Mouse (Mus musculus) heart, embryonic 16.5 days (tissue): ENCODE data around the gene Arl6ip4. TPM values are rescaled to one million over a fixed set of nuclear protein-coding genes. Genes with fewer than 3 reads are reported as not detected.

Experiments
- ATAC-seq: fragments of 200-750 bp; cut with Nextera tagmentation; replicated peaks from 2 replicates; pipeline ENCODE4 v1.8.0; 2017; ENCODE audit warnings: moderate number of reproducible peaks; ENCODE audit not compliant: insufficient read depth, low FRiP score; ENCODE audit errors: extremely low read depth
- H3K27ac ChIP-seq: fragments of 300-500 bp; sonication (generic); 2 replicates; pipeline ENCODE4 v1.5.1; 2014; ENCODE audit warnings: mild to moderate bottlenecking, low read length, control low read depth, moderate library complexity
- H3K27me3 ChIP-seq: fragments of 300-500 bp; sonication (generic); 2 replicates; pipeline ENCODE4 v1.6.1; 2014; ENCODE audit warnings: low read length, mixed read lengths; ENCODE audit not compliant: control insufficient read depth, insufficient read depth
- H3K36me3 ChIP-seq: fragments of 300-500 bp; sonication (generic); 2 replicates; pipeline ENCODE4 v1.6.1; 2014; ENCODE audit not compliant: control insufficient read depth, insufficient read depth
- H3K4me1 ChIP-seq: fragments of 300-500 bp; sonication (generic); 2 replicates; pipeline ENCODE4 v1.6.1; 2014; ENCODE audit warnings: low read length, mixed read lengths; ENCODE audit not compliant: control insufficient read depth, insufficient read depth
- H3K4me2 ChIP-seq: fragments of 300-500 bp; sonication (generic); 2 replicates; pipeline ENCODE4 v1.6.1; 2014; ENCODE audit warnings: low read depth, mild to moderate bottlenecking, control low read depth, low read length
- H3K4me3 ChIP-seq: fragments of 300-500 bp; sonication (generic); 2 replicates; pipeline ENCODE4 v1.5.1; 2014; ENCODE audit warnings: mild to moderate bottlenecking, control low read depth, low read length
- H3K9ac ChIP-seq: fragments of 300-500 bp; sonication (generic); 2 replicates; pipeline ENCODE4 v1.6.1; 2014; ENCODE audit warnings: low read length, control low read depth
- H3K9me3 ChIP-seq: fragments of 300-500 bp; sonication (generic); replicated peaks from 2 replicates; pipeline ENCODE4 v1.6.1; 2016; ENCODE audit warnings: low read length; ENCODE audit not compliant: control insufficient read depth
- WGBS: fragments of 180-500 bp; shearing (Covaris S2); extraction: QIAGEN DNeasy Blood & Tissue Kit; methylation state at CpG from one replicate; pipeline ENCODE4 v1.1.7; 2014; 5-methylcytosine and 5-hydroxymethylcytosine counted together
- polyA plus RNA-seq: library from polyadenylated mRNA; unstranded; fragments of >200 nt; fragmentation: Nextera tagmentation; extraction: Ambion mirVana; gene quantifications from 2 replicates; pipeline ENCODE4 v1.2.1, GENCODE M21; 2015

The Arl6ip4 gene
- 72.6 and 78.1 TPM in 2 replicates for polyA plus RNA-seq

DNA sequence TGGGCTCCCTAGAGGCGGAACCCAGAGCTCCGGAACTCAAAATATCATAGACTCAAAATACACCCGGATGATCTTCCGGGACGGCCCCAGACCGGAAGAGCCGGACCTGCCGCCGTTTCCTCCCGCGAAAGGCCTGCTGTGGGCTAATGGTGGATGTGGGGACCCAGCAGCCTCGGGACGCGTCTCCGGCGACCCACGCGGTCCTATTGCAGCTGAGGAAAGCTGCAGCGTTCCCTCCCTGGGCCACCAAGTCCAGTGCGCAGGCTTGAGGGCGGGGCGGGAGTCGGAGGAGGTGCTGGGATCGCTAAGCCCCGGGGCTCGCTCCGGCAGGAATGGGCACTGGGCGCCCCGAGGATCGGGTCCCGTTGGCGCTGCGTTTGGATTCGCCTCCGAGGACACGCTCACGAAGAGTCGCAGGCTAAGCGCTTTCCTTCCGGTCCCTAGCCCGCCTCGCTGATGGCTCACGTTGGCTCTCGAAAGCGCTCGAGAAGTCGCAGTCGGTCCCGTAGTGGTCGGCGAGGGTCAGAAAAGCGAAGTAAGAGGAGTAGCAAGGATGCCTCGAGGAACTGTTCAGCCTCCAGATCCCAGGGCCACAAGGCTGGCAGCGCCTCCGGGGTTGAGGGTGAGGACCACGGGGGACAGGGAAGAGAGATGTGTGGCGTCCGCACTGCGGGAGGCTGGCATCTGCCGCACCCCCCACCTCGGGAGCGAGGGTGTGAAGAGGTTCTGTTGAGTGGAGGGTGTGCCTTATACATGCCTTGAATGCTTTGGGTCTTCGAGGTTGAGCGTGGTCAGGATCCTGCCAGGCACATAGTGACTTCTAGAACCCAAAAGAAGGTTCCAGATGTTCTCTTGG, at the start of gene Arl6ip4:
TSS of gene Arl6ip4 (plus strand) at position 100 of the 856 bp plus-strand sequence.
- peak within 1 kb of the TSS; percentile 82 for H3K27ac ChIP-seq
- peak within 1 kb of the TSS; percentile 99 for H3K9ac ChIP-seq
- WGBS: under 1% methylated on average over 64 of the region's 64 CpGs
- no peaks in the 10 kb centered on the region for H3K27me3 ChIP-seq
- ATAC-seq: no peak
- peaks cover 20% of the 10 kb centered on the region for H3K4me1 ChIP-seq
- H3K9me3 ChIP-seq: no peaks in the 10 kb centered on the region
- peak within 1 kb of the TSS; percentile 98 for H3K4me2 ChIP-seq
- peaks cover 33% of the 10 kb centered on the region for H3K36me3 ChIP-seq
- H3K4me3 ChIP-seq: peak within 1 kb of the TSS; percentile 99

DNA sequence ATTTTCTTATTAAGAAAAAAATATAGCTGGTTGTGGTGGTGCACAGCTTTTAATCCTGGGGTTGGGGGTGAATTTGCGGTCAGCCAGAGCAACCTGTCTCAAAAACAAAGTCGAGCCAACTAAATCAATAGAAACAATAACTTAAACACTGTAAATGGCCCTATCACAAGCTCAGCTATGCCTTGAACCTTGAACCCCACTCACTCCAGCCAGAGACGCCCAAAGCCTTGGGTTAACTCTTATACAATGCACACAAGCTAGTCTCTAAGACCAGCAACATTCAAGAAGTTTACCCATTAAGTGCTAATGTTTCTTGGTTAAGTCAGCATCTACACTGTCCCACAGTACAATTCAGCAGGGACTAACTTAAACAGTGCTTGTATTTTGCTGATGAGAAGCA, 46.2 kb upstream of the Arl6ip4 start:
- Histone ChIP-seq H3K9me3 (no peaks in the 10 kb centered on the region), H3K4me3 (no peak overlapping the region), H3K9ac (no peak overlapping the region), H3K4me1 (peaks cover 9% of the 10 kb centered on the region), H3K4me2 (no peak overlapping the region), H3K27me3 (no peaks in the 10 kb centered on the region), H3K36me3 (no peaks in the 10 kb centered on the region), H3K27ac (no peak overlapping the region)
- 87% methylated on average over 3 of the region's 3 CpGs for WGBS
- no peak for ATAC-seq

DNA sequence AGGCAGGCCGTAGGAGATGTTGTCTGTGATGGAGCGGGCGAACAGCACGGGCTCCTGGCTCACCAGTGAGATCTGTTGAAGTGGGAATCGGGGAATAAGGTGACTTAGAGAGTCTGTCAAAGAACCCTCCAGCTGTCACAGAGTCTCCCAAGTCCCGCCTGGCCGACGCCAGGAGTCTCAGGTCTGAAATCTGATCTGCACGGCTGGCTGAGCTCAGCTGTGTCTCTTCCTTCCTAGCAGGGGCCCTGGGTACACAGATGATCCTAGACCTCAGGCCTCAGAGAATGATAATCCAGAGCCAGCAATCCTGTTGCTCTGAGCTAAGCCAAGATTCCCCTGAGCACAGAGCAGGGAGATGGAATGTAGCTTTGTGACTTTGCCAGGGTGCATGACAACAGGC, 42.2 kb upstream of the Arl6ip4 start:
- ATAC-seq: no peak
- no peak overlapping the region for H3K4me2 ChIP-seq
- H3K9me3 ChIP-seq: no peaks in the 10 kb centered on the region
- 53% methylated on average over 9 of the region's 9 CpGs for WGBS
- H3K36me3 ChIP-seq: no peaks in the 10 kb centered on the region
- H3K4me1 ChIP-seq: peaks cover 19% of the 10 kb centered on the region
- no peak overlapping the region; the same call in 1 of the 2 replicates for H3K27ac ChIP-seq
- no peak overlapping the region for H3K4me3 ChIP-seq
- H3K27me3 ChIP-seq: no peaks in the 10 kb centered on the region
- 0 out of 2 replicates have a peak overlapping the region, but pooled peaks have one; percentile 20 for H3K9ac ChIP-seq

DNA sequence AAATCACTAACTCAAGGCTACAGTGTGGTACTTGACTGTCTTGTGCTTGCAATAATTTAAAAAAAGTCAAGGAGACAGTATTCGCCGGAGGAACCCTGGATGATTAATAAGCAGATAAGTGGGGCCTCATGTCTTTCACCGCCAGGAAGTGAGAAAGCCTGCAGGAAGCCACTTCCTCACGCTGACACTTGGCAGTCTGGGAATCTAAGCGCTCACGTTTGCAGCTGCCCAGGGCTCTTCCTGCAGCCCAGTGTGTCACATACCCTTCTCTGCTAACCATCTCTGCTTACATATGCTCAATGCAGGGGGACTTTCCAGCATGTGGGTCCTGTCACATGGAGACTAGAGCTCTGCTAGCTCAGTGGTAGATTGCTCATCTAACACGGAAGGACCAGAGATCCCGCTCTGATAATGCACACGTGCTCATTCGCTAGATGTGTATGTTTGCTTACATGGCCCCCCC, 41.0 kb upstream of the Arl6ip4 start:
- H3K27me3 ChIP-seq: no peaks in the 10 kb centered on the region

DNA sequence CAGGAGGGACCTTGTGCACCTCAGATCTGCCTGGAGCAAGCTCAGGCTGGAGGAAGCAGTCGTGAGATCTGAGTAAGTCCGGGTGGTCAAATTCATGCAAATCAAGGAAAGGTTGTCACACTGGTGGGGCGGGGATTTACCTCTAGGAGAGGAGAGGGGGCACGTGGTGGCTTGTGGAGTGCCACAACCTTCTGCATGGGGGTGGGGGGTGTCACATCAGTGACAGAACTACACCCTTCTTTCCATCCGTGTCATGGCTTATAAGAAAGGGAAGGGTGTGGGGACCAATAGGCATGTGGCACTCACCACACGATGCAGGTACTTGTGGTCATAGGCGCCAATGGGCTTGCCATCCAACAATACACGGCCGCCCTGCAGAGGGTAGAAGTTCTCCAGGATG, 40.2 kb upstream of the Arl6ip4 start:
- H3K27ac ChIP-seq: peak overlapping the region; percentile 50; the same call in 1 of the 2 replicates
- H3K4me2 ChIP-seq: no peak overlapping the region
- WGBS: 71% methylated on average over 9 of the region's 9 CpGs
- H3K9me3 ChIP-seq: no peaks in the 10 kb centered on the region
- H3K4me3 ChIP-seq: no peak overlapping the region; the same call in 1 of the 2 replicates
- H3K9ac ChIP-seq: no peak overlapping the region; the same call in 1 of the 2 replicates
- no peaks in the 10 kb centered on the region for H3K27me3 ChIP-seq
- H3K36me3 ChIP-seq: no peaks in the 10 kb centered on the region
- no peak for ATAC-seq
- H3K4me1 ChIP-seq: peaks cover 27% of the 10 kb centered on the region

More for the DNA sequence above, 41.0 kb upstream of the Arl6ip4 start:
- Histone ChIP-seq H3K27ac (peak overlapping the region; percentile 50; the same call in 1 of the 2 replicates), H3K4me1 (peaks cover 24% of the 10 kb centered on the region), H3K4me3 (no peak overlapping the region), H3K4me2 (no peak overlapping the region), H3K36me3 (no peaks in the 10 kb centered on the region), H3K9me3 (no peaks in the 10 kb centered on the region), H3K9ac (no peak overlapping the region)
- no peak for ATAC-seq
- 34% methylated on average over 10 of the region's 10 CpGs for WGBS

DNA sequence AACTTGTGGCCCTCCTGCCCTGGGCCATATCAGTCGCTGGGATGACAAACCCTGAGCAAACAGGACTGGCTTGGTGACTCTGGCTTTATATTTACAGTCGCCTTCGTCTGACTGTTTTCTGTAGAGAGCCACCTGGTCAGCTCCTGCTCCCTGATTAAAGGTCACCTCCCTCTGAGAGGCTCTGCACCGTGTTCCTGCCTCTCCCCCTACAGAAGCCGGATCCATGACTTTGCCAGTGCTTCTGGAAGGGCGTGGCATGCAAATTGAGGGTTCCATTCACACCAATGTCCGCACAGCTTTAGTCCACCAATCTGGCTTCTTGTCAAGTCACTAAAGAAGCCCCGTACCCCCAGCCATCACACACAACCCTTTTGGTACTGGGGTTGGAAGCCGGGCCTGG, 39.3 kb upstream of the Arl6ip4 start:
- H3K27me3 ChIP-seq: no peaks in the 10 kb centered on the region
- no peaks in the 10 kb centered on the region for H3K9me3 ChIP-seq
- no peak for ATAC-seq
- peak overlapping the region; percentile 6; the same call in 1 of the 2 replicates for H3K4me2 ChIP-seq
- WGBS: 57% methylated on average over 9 of the region's 9 CpGs
- no peak overlapping the region for H3K4me3 ChIP-seq
- H3K27ac ChIP-seq: no peak overlapping the region; the same call in 1 of the 2 replicates
- no peaks in the 10 kb centered on the region for H3K36me3 ChIP-seq
- H3K9ac ChIP-seq: no peak overlapping the region
- peaks cover 27% of the 10 kb centered on the region for H3K4me1 ChIP-seq

DNA sequence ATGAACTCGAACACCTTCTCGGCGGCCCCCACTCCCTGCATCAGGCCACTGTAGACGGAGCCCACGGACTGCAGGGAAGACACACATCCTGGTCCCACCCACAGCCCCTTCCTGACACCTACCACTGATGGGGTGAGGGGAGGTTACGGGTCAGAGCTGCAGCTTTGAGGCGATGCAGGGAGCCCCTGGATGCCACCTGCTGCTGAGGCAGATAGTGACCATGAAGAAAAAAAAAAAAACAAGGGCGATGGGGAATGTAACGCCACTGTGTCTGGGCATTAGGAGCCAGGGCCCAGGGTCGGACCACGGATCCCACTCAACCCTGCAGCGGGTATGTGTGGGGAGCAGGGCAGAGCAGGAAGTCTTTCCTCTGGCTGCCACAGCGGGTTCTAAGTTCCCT, 38.6 kb upstream of the Arl6ip4 start:
- 82% methylated on average over 13 of the region's 13 CpGs for WGBS
- no peak overlapping the region for H3K4me3 ChIP-seq
- H3K9ac ChIP-seq: no peak overlapping the region
- no peaks in the 10 kb centered on the region for H3K36me3 ChIP-seq
- no peak overlapping the region for H3K4me2 ChIP-seq
- H3K27me3 ChIP-seq: no peaks in the 10 kb centered on the region
- no peak for ATAC-seq
- peaks cover 27% of the 10 kb centered on the region for H3K4me1 ChIP-seq
- H3K27ac ChIP-seq: no peak overlapping the region
- H3K9me3 ChIP-seq: no peaks in the 10 kb centered on the region

DNA sequence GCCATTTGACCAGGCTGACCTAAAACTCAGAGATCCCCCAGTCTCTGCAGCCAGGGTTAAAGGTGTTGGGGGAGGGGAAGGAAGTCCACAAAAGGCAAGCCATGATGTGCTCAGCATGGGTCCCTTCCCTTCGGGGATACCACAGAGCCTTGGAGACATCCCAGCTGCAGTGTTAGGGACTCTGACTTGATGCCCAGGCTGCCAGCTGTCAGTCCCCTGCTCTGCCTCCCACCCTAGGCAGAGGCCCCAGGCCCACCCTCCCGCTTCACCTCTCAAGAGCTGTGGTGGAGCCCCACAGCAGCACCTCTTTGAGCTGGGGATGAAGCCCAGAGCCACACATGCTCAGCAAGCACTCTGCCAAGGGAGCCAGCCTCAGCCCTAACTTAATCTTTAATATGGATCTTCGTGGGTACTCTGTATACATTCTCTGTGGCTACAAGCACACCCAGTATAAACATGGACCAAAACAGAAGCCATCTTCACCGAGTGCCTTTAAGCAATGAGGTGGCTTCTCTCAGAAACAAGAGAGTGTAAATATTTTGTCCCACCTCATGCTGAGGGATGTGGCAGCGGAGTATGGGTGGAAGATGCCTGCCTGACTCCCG, 37.9 kb upstream of the Arl6ip4 start:
- H3K9me3 ChIP-seq: no peaks in the 10 kb centered on the region
- no peak for ATAC-seq
- WGBS: 67% methylated on average over 6 of the region's 6 CpGs
- H3K4me2 ChIP-seq: no peak overlapping the region
- H3K27ac ChIP-seq: peak overlapping the region; percentile 2; the same call in 1 of the 2 replicates
- H3K36me3 ChIP-seq: no peaks in the 10 kb centered on the region
- H3K4me1 ChIP-seq: peaks cover 27% of the 10 kb centered on the region
- H3K9ac ChIP-seq: no peak overlapping the region
- H3K4me3 ChIP-seq: no peak overlapping the region
- no peaks in the 10 kb centered on the region for H3K27me3 ChIP-seq
